Mouse (Mus musculus): ENCODE results near the gene Lman1l. TPM values are rescaled to one million over a fixed set of nuclear protein-coding genes. Genes with fewer than 3 reads are reported as not detected.

Gene Lman1l
- total RNA-seq, 2 experiments from 2014 or later, result not detected

Other genes starting within 250 kb of the Lman1l start
- 1 to 10 TPM; 5.7 to 9.5 TPM for gene Ppcdc, start 180.7 kb downstream of the Lman1l start, total RNA-seq (2021)
- 1 to 10 TPM; 9.5 to 9.6 TPM for gene Scamp5, start 152.7 kb downstream of the Lman1l start, total RNA-seq (2021)
- 1 to 10 TPM; 3.4 to 5.7 TPM for gene Rpp25, start 116.7 kb downstream of the Lman1l start, total RNA-seq (2021)
- gene Cox5a, start 99.5 kb downstream of the Lman1l start, total RNA-seq (2021), result 1,000 to 10,000 TPM; 2,186 to 2,217 TPM
- 1 to 10 TPM; 8.0 to 9.1 TPM for gene Fam219b, start 83.2 kb downstream of the Lman1l start, total RNA-seq (2021)
- gene Mpi, start 68.0 kb downstream of the Lman1l start, total RNA-seq (2021), result 100 to 1,000 TPM; 129 to 131 TPM
- gene Scamp2, start 59.8 kb downstream of the Lman1l start, total RNA-seq (2021), result 10 to 100 TPM; 34.3 to 35.4 TPM
- 10 to 100 TPM in 1 of 2 experiments, 1 to 10 TPM in 1; 8.3 to 10.1 TPM for gene Ulk3, start 31.3 kb downstream of the Lman1l start, total RNA-seq (2021)
- gene Cplx3, start 14.5 kb downstream of the Lman1l start, total RNA-seq (2021), result not detected
- gene Csk, start 32.9 kb upstream of the Lman1l start, total RNA-seq (2021), result 10 to 100 TPM; 35.9 to 44.5 TPM
- gene Cyp1a2, start 62.9 kb upstream of the Lman1l start, total RNA-seq (2021), result not detected
- not detected for gene Cyp1a1, start 67.2 kb upstream of the Lman1l start, total RNA-seq (2021)
- 10 to 100 TPM in 1 of 2 experiments, 1 to 10 TPM in 1; 8.2 to 10.3 TPM for gene Edc3, start 87.8 kb upstream of the Lman1l start, total RNA-seq (2021)
- gene Clk3, start 145.1 kb upstream of the Lman1l start, total RNA-seq (2021), result 10 to 100 TPM; 35.2 to 37.9 TPM
- gene Arid3b, start 216.0 kb upstream of the Lman1l start, total RNA-seq (2021), result 1 to 10 TPM; 4.4 to 7.0 TPM